Mouse (Mus musculus) embryonic stem cell, embryonic (primary cell): ENCODE data around the gene Fhad1.

Experiments used
- CTCF ChIA-PET, 4 experiments: fragments of 300-600 bp in 2 of 4; fragments of 350-600 bp in 2 of 4; sonication (Branson Sonifier 250); formaldehyde crosslinking; loops; one replicate each; lab custom pipeline; 2022; ENCODE audit warnings: inconsistent platforms in 2 of 4; lab: Charles Lee
- POLR2A ChIA-PET, 4 experiments: fragments of 300-600 bp in 2 of 4; fragments of 350-600 bp in 2 of 4; sonication (Branson Sonifier 250); formaldehyde crosslinking; loops; one replicate each; lab custom pipeline; 2022; ENCODE audit warnings: antibody characterized with exemption in 4 of 4, inconsistent platforms in 1 of 4; lab: Charles Lee

The Fhad1 gene

DNA sequence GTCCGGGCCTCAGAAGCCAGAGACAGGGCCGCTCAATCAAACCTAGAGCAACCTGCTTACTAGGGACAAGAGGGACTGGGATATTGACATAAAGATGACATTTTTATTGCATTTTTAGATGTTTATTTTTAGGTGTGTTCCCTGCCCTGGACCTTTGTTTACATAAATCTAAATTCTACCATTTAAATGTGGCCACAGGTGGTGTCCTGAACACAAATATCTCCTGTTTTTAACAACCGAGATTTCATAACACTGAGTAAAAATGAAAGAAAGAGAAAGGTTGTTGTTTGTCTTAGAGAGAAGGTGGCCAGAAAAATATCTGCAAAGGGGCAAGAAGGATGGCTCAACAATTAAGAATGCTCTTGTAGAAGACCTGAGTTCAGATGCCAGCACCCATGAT lies 51.0 kb downstream of the Fhad1 start:
- POLR2A ChIA-PET = interaction anchor here in 2 of 4 experiments (0.6 to 0.9 kb wide), 2 partner anchors 106 to 284 kb away, joined by 3 to 4 read pairs; no protein-coding TSS in a partner anchor
- CTCF ChIA-PET = interaction anchor here in 3 of 4 experiments (0.8 to 2.3 kb wide), 6 partner anchors 10 to 155 kb away, joined by 3 to 9 read pairs (median 4); no protein-coding TSS in a partner anchor

GRCm38 (mm10) chr4:141962811-141963685 lies 51.8 kb downstream of the Fhad1 start:
- ChIA-PET CTCF (interaction anchor here (0.6 to 2.3 kb wide), 33 partner anchors 10 to 1000 kb away, joined by 3 to 11 read pairs (median 4); partner anchors contain the start of gene Casp9 (in 1 of the 4)), POLR2A (interaction anchor here (0.5 to 1.6 kb wide), 16 partner anchors 9 to 563 kb away, joined by 3 to 9 read pairs (median 4); no protein-coding TSS in a partner anchor)

DNA sequence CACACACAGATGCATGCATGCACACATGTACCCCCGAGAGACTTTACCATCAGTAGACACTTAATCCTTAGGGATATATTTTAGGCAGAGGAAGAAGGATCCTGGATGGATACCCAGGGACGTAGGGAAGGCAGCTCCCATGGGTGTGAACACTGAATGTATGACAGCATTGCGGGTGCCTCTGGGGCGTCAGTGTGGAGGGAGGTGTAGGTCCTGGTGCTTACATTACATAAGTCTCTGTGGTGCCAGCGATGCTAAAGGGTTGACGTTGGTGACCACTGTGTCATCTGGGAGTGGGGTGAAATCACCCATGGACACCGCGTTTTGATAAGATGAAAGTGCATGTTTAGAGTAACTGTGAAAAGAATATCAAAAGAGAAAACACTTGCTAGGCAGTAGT lies 54.8 kb downstream of the Fhad1 start:
- ChIA-PET CTCF (interaction anchor here in 2 of 4 experiments (0.6 kb wide), 2 partner anchors 321 to 1105 kb away, joined by 3 read pairs; no protein-coding TSS in a partner anchor), POLR2A (no interaction called here)

- POLR2A ChIA-PET = no interaction called here
- CTCF ChIA-PET = interaction anchor here in 1 of 4 experiments (1.6 kb wide), 1 partner anchor 102 kb away, joined by 5 read pairs; no protein-coding TSS in a partner anchor
Measured at GRCm38 (mm10) chr4:141959615-141960014, 55.3 kb downstream of the Fhad1 start.

DNA sequence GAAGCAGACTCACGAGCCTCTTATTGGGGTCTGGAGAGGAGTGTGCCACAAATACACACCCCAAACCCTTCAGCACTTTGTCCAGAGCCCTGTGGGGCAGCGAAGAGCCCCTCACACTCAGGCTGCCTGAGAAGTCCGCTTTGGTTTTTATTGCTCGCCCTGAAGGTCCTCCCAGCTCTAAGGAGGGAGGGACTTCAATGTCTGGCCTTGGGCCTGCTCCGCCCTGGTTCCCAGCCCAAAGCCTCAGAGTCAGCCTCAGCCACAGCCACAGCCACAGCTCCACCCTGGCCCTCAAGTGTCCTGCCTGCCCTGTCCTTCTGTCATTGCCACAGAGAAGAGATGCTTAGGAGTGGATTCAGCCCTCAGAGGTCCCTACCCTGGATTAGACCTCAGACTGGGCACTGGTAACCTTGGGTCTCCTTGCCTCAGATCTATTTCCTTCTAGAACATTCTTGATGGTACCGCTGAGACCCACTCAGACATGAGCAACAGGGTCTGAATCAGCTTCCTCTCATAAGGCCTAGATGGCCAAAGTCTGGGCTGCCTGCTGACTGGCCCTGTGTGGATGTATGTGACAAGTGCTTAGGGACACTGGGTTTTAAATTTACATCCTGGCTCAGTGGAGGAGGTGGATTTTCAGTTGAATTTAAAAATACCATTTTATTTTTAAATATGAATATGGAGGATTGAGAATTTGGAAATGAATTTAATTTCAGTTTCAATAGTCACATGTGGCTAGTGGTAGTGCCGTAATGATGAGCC lies 56.1 kb downstream of the Fhad1 start:
- POLR2A ChIA-PET = interaction anchor here in 1 of 4 experiments (0.6 to 0.7 kb wide), 2 partner anchors 111 to 112 kb away, joined by 3 read pairs; no protein-coding TSS in a partner anchor
- CTCF ChIA-PET = interaction anchor here in 3 of 4 experiments (0.6 to 2.5 kb wide), 5 partner anchors 17 to 275 kb away, joined by 3 to 18 read pairs (median 6); no protein-coding TSS in a partner anchor

DNA sequence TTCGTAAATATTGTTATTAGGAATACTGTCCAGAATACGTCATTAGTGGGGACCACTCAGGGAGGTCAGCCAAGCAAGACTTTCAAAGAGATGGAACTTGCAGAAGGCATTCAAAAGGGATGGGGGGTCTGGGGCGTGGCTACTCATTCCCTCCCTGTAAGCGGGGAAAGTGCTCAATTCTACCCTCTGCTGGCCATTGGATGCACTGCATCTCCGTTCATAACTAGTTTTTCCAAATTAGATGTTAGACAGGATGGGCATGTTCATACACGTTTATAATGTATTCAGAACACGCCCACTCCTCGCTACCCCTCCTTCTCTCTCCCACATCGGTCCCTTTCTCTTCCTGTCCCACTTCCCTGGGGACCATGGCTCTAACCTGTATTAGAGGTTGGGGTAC lies 56.7 kb downstream of the Fhad1 start:
- ChIA-PET POLR2A (interaction anchor here in 1 of 4 experiments (0.7 kb wide), 1 partner anchor 113 kb away, joined by 3 read pairs; no protein-coding TSS in a partner anchor), CTCF (interaction anchor here in 3 of 4 experiments (0.6 to 2.5 kb wide), 5 partner anchors 18 to 276 kb away, joined by 3 to 18 read pairs (median 5); no protein-coding TSS in a partner anchor)

GRCm38 (mm10) chr4:141957740-141958139 lies 57.1 kb downstream of the Fhad1 start:
- ChIA-PET CTCF (interaction anchor here (0.6 to 2.5 kb wide), 9 partner anchors 18 to 276 kb away, joined by 3 to 18 read pairs (median 5); no protein-coding TSS in a partner anchor), POLR2A (interaction anchor here in 2 of 4 experiments (0.6 to 1.5 kb wide), 4 partner anchors 19 to 113 kb away, joined by 3 read pairs; no protein-coding TSS in a partner anchor)

GRCm38 (mm10) chr4:141956931-141957330 lies 58.0 kb downstream of the Fhad1 start:
- ChIA-PET POLR2A (interaction anchor here in 3 of 4 experiments (0.5 to 1.5 kb wide), 6 partner anchors 18 to 151 kb away, joined by 3 to 6 read pairs (median 3); no protein-coding TSS in a partner anchor), CTCF (interaction anchor here (0.6 to 2.5 kb wide), 13 partner anchors 18 to 569 kb away, joined by 3 to 18 read pairs (median 4); no protein-coding TSS in a partner anchor)

DNA sequence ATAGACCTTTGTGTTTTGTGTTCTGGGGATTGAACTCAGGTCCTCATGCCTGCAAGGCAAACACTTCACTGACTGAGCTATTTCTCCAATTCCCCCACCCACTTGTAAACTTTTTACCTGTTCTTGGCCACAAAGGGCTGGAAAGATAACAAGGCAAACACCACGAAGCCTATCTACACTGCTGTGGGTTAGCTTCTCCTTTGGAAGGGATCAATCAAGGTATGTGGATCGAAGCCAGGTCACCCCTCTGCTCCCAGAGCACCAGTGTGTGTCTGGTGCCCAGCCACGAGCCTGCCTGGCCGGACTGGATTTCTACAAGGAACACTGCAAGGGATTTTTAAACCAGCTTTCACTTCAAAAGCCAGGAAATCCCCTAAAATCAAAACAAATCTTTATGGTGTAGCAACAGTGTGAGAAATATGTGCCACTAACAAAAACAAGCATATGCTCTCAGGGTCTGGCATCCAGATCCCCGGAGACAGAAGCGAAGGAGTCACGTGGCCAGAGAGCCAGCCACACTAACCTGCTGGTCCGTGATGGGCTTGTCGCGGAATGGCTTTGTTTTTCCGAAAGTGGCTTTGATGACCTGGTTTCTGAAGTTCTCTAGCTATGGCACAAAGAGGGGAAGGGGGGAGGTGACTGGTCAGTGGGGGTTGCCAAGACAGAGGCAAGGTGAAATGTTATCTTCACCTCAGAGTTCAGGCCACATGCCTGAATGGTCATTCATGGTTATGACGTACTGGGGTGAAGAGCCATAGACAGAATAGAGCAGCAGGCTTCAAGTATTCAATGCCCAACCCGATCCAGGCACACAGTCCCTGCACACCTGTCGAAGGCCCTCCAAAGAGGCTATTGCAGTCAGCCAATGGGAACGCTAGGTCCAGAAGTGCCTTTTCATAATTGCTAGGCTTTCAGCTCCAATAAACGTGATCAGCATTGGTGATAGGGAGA lies 59.8 kb downstream of the Fhad1 start:
- POLR2A ChIA-PET = interaction anchor here in 1 of 4 experiments (0.6 to 1.6 kb wide), 4 partner anchors 8 to 73 kb away, joined by 3 to 4 read pairs (median 3); no protein-coding TSS in a partner anchor
- CTCF ChIA-PET = interaction anchor here in 2 of 4 experiments (0.6 to 2.1 kb wide), 4 partner anchors 16 to 145 kb away, joined by 3 to 6 read pairs (median 4); no protein-coding TSS in a partner anchor

- ChIA-PET CTCF (interaction anchor here in 2 of 4 experiments (0.6 to 1.1 kb wide), 2 partner anchors 96 to 97 kb away, joined by 3 to 5 read pairs; no protein-coding TSS in a partner anchor), POLR2A (interaction anchor here in 1 of 4 experiments (0.8 to 1.2 kb wide), 2 partner anchors 9 to 21 kb away, joined by 3 to 4 read pairs; no protein-coding TSS in a partner anchor)
Measured at GRCm38 (mm10) chr4:141953859-141954258, 61.0 kb downstream of the Fhad1 start.

GRCm38 (mm10) chr4:141953291-141953690 lies 61.6 kb downstream of the Fhad1 start:
- POLR2A ChIA-PET = interaction anchor here in 2 of 4 experiments (0.6 to 0.8 kb wide), 2 partner anchors 21 to 153 kb away, joined by 3 to 4 read pairs; no protein-coding TSS in a partner anchor

GRCm38 (mm10) chr4:141952824-141953223 lies 62.1 kb downstream of the Fhad1 start:
- POLR2A ChIA-PET = interaction anchor here in 1 of 4 experiments (0.6 kb wide), 1 partner anchor 154 kb away, joined by 3 read pairs; no protein-coding TSS in a partner anchor

More at GRCm38 (mm10) chr4:141953291-141953690, 61.6 kb downstream of the Fhad1 start:
- CTCF ChIA-PET = interaction anchor here in 3 of 4 experiments (0.6 to 1.1 kb wide), 3 partner anchors 9 to 96 kb away, joined by 3 to 5 read pairs (median 3); no protein-coding TSS in a partner anchor

DNA sequence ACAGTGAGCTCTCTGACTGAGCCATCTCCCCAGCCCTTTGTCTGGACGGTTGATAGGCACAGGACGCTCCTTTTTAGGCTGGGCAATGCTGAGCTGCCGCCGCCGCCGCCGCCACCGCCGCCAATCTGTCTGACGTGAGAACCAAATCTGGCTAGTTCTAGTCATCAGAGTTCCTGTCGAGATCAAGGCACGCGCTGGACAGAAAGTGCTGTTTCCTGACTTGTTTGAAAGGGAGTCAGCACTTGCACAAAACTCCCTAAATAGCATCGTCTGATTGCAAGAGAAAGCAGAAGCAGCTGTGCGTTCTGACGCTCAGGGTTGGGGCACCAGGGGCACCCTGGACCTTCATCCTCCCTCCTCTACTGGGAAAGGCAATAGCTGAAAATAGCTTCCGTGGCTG lies 62.8 kb downstream of the Fhad1 start:
- CTCF ChIA-PET = interaction anchor here (0.6 to 1.8 kb wide), 5 partner anchors 11 to 197 kb away, joined by 3 to 5 read pairs (median 3); no protein-coding TSS in a partner anchor
- POLR2A ChIA-PET = interaction anchor here in 2 of 4 experiments (0.7 to 1.0 kb wide), 3 partner anchors 159 to 716 kb away, joined by 3 read pairs; partner anchors contain the start of gene Casp9 (in 1 of the 2)

More at GRCm38 (mm10) chr4:141952824-141953223, 62.1 kb downstream of the Fhad1 start:
- CTCF ChIA-PET = interaction anchor here in 2 of 4 experiments (0.6 to 0.8 kb wide), 2 partner anchors 10 to 12 kb away, joined by 3 read pairs; no protein-coding TSS in a partner anchor

DNA sequence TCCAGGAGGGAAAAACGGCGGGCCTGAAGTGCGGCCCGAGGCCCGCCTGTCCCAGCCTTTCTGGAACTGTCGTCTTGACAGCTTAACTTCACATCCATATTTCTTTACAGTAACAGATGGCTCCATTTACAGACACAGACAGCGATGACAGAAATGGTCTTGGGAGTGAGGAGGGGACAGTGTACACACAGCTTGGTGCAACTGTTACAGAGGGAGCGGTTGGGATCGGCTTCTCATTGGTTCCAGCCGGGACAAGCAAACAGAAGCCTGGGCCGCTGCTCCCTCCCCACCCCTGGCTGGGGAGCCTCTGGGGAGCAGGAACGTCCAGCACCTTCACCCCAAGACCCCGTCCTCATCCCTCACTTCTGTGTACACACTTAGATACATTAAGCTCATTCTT lies 65.4 kb downstream of the Fhad1 start:
- ChIA-PET CTCF (interaction anchor here in 1 of 4 experiments (1.4 kb wide), 1 partner anchor 11 kb away, joined by 4 read pairs; no protein-coding TSS in a partner anchor), POLR2A (interaction anchor here in 1 of 4 experiments (0.6 to 1.1 kb wide), 2 partner anchors 126 to 160 kb away, joined by 3 read pairs; no protein-coding TSS in a partner anchor)

GRCm38 (mm10) chr4:141948822-141949221 lies 66.1 kb downstream of the Fhad1 start:
- CTCF ChIA-PET = interaction anchor here in 1 of 4 experiments (1.4 kb wide), 1 partner anchor 10 kb away, joined by 4 read pairs; no protein-coding TSS in a partner anchor
- POLR2A ChIA-PET = interaction anchor here in 1 of 4 experiments (1.1 kb wide), 1 partner anchor 125 kb away, joined by 3 read pairs; no protein-coding TSS in a partner anchor
